Mouse (Mus musculus): Measurements from ENCODE around the gene Gm20388. TPM values are rescaled to one million over a fixed set of nuclear protein-coding genes. Genes with fewer than 3 reads are reported as not detected.

Gene Gm20388
- polyA plus RNA-seq, 1 experiment: not detected

DNA sequence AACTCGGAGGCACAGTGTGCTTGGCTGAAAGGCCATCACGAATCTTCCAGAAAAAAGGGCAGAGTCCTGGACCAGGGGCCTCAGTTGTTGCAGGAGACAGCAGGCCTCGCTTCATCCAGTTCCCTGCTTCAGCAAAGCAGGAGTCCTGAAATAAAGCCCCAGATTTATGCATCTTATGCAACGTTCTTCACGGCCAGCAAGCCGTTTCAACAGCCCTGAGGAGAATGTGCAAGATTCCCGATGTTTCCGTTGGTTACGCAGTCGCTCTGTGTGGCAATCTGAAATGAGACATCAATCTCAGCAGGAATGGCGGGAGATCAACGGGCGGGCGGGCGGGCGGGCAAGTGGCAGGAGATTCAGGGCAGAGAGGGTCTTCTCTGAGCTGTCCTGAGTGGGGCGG lies 830.4 kb downstream of the Gm20388 start:
- Histone ChIP-seq H3K27ac (ENCODE audit: insufficient read depth, low read depth, low read length) (no peak overlapping the region), H3K4me3 (ENCODE audit: insufficient read depth, low read depth, low read length) (no peak overlapping the region), H3K4me1 (ENCODE audit: control insufficient read depth, insufficient read depth, low read length) (peaks cover 8% of the 10 kb centered on the region)
- no peak for TF ChIP-seq POLR2A (IDR thresholded peaks at IDR 0.05; ENCODE audit: insufficient read depth, low read depth, low read length)
- TF ChIP-seq CTCF (IDR thresholded peaks at IDR 0.05; ENCODE audit: insufficient read depth, low read depth, low read length): no peak
- WGBS: 88% methylated on average over 17 of the region's 17 CpGs

DNA sequence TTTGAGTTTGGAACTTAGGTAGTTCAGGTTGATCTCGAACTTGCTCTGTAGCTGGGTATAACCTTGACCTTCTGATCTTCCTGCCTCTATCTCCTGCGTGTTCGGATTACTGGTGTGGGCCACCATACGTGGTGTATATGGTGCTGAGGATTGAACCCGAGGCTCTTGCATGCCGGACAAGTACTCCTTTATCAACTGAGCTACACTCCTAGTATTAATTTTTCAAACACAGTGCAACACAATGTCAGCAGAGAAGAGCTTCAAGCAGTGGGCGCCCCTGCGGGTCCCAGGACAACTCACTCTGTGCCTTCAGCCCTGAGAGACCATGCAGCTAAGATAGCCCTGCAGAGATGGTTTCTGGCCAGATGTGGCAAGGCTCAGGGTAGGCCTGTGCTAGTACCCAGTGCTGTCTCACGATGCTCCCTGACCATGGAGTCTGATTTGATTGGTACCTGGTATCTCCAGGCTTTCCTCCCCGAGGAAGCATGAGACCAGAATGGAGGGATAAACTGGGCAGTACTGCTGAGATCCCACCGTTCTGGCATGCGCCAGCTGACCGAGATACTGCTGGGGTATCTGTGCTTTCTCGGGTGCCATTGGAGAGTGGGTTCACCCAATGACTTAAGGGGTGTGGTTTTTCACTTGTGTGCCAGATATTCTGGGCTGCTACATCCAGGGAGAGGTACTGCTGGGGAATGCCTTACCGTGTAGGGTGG lies 831.3 kb downstream of the Gm20388 start:
- Histone ChIP-seq H3K4me3 (ENCODE audit: insufficient read depth, low read depth, low read length) (no peak overlapping the region), H3K27ac (ENCODE audit: insufficient read depth, low read depth, low read length) (no peak overlapping the region), H3K4me1 (ENCODE audit: control insufficient read depth, insufficient read depth, low read length) (0 out of 2 replicates have a peak, but pooled peaks cover 3% of the 10 kb centered on the region)
- TF ChIP-seq POLR2A (IDR thresholded peaks at IDR 0.05; ENCODE audit: insufficient read depth, low read depth, low read length) (no peak), CTCF (IDR thresholded peaks at IDR 0.05; ENCODE audit: insufficient read depth, low read depth, low read length) (no peak)
- 97% methylated on average over 15 of the region's 15 CpGs for WGBS

DNA sequence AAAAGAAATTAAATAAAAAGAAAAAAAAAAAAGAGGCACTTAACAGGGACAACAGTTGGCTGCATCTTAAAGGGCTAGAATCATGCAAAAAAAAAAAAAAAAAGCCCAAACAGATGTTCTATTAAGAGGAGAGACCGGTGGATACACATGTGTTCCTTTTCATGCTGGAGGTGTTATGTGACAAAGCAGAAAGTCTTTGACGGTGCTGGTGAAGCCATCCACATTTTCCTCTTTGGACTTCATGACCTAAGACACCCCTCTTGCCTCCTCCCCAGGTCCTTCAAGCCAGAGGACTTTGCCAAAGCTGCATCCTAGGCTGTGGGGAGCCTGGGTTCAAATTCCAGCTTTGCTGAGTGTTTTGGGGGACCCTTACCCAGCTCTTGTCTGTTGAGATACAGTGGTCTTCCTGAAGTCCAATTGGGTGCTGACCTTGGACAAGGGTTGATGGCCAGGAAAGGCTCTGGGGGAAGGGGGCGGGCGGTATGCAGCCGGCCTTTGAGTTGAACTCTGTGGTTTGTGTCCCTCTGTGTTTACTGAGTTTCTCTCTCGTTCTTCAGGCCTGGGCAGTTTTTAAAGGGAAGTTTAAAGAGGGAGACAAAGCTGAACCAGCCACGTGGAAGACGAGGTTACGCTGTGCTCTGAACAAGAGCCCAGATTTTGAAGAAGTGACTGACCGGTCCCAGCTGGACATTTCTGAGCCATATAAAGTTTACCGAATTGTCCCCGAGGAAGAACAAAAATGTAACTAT lies 832.7 kb downstream of the Gm20388 start:
- Histone ChIP-seq H3K4me3 (ENCODE audit: insufficient read depth, low read depth, low read length) (no peak overlapping the region), H3K27ac (ENCODE audit: insufficient read depth, low read depth, low read length) (no peak overlapping the region), H3K4me1 (ENCODE audit: control insufficient read depth, insufficient read depth, low read length) (0 out of 2 replicates have a peak, but pooled peaks cover 3% of the 10 kb centered on the region)
- 56% methylated on average over 12 of the region's 12 CpGs for WGBS
- no peak for TF ChIP-seq CTCF (IDR thresholded peaks at IDR 0.05; ENCODE audit: insufficient read depth, low read depth, low read length)
- no peak for TF ChIP-seq POLR2A (IDR thresholded peaks at IDR 0.05; ENCODE audit: insufficient read depth, low read depth, low read length)

DNA sequence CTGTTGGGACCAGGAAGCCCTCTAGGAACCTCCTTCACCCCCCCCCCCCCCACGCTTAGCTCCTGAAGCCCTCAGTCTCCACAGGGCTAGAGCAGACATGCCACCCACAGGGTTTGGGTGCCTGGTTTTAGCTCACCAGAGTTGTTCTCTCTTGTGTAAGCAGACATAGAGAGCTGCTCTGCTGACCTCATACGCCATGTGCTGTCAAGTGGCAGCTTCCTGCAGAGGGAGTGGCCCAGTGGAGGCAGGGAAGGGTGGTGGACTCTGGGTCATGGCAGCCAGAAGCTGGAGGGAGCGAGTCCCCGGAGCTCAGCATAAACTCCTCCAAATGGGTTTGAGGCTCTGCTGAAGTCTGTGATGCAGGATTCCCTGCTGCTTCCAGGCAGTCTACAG lies 833.3 kb downstream of the Gm20388 start:
- 71% methylated on average over 4 of the region's 4 CpGs for WGBS
- no peak for TF ChIP-seq POLR2A (IDR thresholded peaks at IDR 0.05; ENCODE audit: insufficient read depth, low read depth, low read length)
- no peak for TF ChIP-seq CTCF (IDR thresholded peaks at IDR 0.05; ENCODE audit: insufficient read depth, low read depth, low read length)

DNA sequence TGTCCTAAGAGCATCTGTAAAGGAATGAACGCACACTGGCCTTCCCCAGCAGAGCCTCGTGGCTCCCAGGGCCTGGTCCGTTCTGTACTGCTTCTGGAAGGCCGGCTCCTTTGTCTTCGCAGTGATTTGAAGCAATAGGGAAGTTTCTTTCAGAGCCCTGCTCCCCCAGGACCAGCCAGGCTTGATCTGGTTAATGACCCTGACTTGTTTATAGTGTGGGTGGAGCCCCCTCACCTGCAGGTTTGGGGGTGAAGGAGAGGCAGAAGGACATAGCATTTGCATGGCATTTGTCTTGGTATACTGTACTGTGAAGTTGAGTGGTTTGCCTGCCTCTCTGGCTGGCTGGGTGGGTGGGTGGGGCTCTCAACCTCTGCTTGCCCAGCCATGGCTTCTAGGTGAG lies 833.8 kb downstream of the Gm20388 start:
- Histone ChIP-seq H3K27ac (ENCODE audit: insufficient read depth, low read depth, low read length) (no peak overlapping the region), H3K4me1 (ENCODE audit: control insufficient read depth, insufficient read depth, low read length) (0 out of 2 replicates have a peak, but pooled peaks cover 3% of the 10 kb centered on the region), H3K4me3 (ENCODE audit: insufficient read depth, low read depth, low read length) (no peak overlapping the region)
- TF ChIP-seq CTCF (IDR thresholded peaks at IDR 0.05; ENCODE audit: insufficient read depth, low read depth, low read length) (no peak), POLR2A (IDR thresholded peaks at IDR 0.05; ENCODE audit: insufficient read depth, low read depth, low read length) (no peak)
- 69% methylated on average over 5 of the region's 5 CpGs for WGBS

More for the DNA sequence above, 833.3 kb downstream of the Gm20388 start:
- Histone ChIP-seq H3K4me1 (ENCODE audit: control insufficient read depth, insufficient read depth, low read length) (0 out of 2 replicates have a peak, but pooled peaks cover 3% of the 10 kb centered on the region), H3K4me3 (ENCODE audit: insufficient read depth, low read depth, low read length) (no peak overlapping the region), H3K27ac (ENCODE audit: insufficient read depth, low read depth, low read length) (no peak overlapping the region)

DNA sequence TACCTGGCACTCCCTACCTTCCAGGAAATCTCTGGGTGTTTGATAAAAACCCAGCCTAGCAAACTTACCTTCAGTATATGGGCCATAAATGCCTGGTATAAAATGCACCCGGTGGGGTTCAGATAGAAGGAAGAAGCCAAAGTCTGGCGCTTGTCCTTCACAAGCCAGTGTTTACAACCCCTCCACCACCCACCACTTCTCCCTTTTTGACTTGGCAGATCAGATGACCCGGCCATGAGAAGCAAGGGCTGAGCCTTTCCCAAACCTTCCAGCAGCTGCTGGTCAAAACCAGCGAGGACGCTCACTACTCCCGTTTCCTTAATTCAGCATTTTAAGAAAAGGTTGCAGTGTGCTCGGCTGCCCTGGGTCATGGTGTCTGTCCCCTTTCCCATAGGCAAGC lies 834.6 kb downstream of the Gm20388 start:
- TF ChIP-seq CTCF (IDR thresholded peaks at IDR 0.05; ENCODE audit: insufficient read depth, low read depth, low read length) (no peak), POLR2A (IDR thresholded peaks at IDR 0.05; ENCODE audit: insufficient read depth, low read depth, low read length) (no peak)
- Histone ChIP-seq H3K4me3 (ENCODE audit: insufficient read depth, low read depth, low read length) (no peak overlapping the region), H3K4me1 (ENCODE audit: control insufficient read depth, insufficient read depth, low read length) (0 out of 2 replicates have a peak, but pooled peaks cover 3% of the 10 kb centered on the region), H3K27ac (ENCODE audit: insufficient read depth, low read depth, low read length) (no peak overlapping the region)
- WGBS: 86% methylated on average over 7 of the region's 7 CpGs

DNA sequence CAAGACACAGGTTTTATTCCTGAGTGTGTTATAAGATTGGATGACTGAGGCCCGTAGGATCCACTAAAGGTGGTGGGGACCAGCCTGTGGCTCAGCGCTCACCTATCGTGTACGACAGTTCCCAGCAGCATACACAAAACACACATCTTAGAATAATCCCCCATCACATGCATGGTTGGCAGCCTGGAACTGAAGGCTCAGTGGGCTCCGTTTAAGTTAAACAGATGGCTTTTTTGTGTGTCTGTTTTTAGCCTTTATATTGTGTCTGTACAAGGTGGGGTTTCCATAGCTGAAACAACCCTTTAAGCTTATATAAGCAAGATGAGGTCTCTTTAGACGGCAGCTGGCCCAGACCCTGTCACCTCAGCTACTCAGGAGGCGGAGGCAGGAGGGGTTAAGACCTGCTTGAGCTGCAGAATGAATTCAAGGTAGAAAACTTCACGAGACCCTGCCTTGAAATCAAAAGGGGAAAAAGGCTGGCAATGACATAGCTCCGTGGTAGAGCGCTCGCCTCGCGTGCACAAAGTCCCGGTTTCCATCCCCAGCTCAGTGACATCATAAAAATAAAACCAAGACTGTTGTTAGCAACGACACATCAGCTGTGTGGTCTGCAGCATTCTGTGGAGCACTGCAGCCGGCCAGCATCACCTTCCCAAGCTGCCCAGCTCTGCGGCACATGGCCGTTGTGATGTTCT lies 835.5 kb downstream of the Gm20388 start:
- TF ChIP-seq POLR2A (IDR thresholded peaks at IDR 0.05; ENCODE audit: insufficient read depth, low read depth, low read length): no peak
- TF ChIP-seq CTCF (IDR thresholded peaks at IDR 0.05; ENCODE audit: insufficient read depth, low read depth, low read length): no peak
- 84% methylated on average over 18 of the region's 18 CpGs for WGBS

DNA sequence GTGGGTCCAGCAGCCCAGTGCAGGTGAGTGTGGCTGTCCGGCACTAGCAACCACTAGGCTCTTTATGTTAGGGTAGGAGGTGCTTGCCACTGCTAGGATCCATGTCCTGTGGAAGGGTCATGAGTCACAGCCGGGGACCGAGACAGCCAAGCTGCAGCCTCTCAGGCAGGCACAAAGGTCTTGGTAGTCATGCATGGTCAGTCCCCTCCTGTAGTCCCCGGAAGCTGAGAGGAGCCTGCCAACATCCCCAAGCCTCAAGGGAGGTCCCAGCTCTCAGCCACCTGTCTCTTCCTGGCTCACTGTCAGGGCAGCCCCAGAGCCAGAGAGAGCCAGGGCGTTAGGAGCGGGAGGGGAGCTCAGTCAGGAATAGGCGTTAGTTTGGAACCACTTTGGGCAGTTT lies 836.6 kb downstream of the Gm20388 start:
- 91% methylated on average over 7 of the region's 7 CpGs for WGBS
- Histone ChIP-seq H3K4me3 (ENCODE audit: insufficient read depth, low read depth, low read length) (no peak overlapping the region), H3K4me1 (ENCODE audit: control insufficient read depth, insufficient read depth, low read length) (peaks cover 9% of the 10 kb centered on the region; the same call in 1 of the 2 replicates), H3K27ac (ENCODE audit: insufficient read depth, low read depth, low read length) (no peak overlapping the region)
- TF ChIP-seq POLR2A (IDR thresholded peaks at IDR 0.05; ENCODE audit: insufficient read depth, low read depth, low read length) (no peak), CTCF (IDR thresholded peaks at IDR 0.05; ENCODE audit: insufficient read depth, low read depth, low read length) (no peak)

More for the DNA sequence above, 835.5 kb downstream of the Gm20388 start:
- 0 out of 2 replicates have a peak, but pooled peaks cover 3% of the 10 kb centered on the region for H3K4me1 ChIP-seq (ENCODE audit: control insufficient read depth, insufficient read depth, low read length)
- no peak overlapping the region for H3K4me3 ChIP-seq (ENCODE audit: insufficient read depth, low read depth, low read length)
- H3K27ac ChIP-seq (ENCODE audit: insufficient read depth, low read depth, low read length): no peak overlapping the region

Measured in olfactory bulb, adult 2 months (tissue).